Mouse (Mus musculus) C2C12 (cell line): ENCODE data around the gene Cryba4. TPM values are rescaled to one million over a fixed set of nuclear protein-coding genes. Genes with fewer than 3 reads are reported as not detected.

Experiments used
- H3K27me3 ChIP-seq: one replicate; pipeline ENCODE4 v1.6.1; 2011; ENCODE audit not compliant: control insufficient read depth, insufficient read depth, insufficient read length
- H3K36me3 ChIP-seq: one replicate; pipeline ENCODE4 v1.6.1; 2011; ENCODE audit not compliant: control insufficient read depth, insufficient read depth
- H3K4me3 ChIP-seq: one replicate; pipeline ENCODE4 v1.5.1; 2011; ENCODE audit warnings: mild to moderate bottlenecking, control low read depth; ENCODE audit not compliant: poor library complexity, insufficient read depth, severe bottlenecking
- H3K79me2 ChIP-seq: one replicate; pipeline ENCODE4 v1.6.1; 2011; ENCODE audit not compliant: control insufficient read depth, insufficient read depth
- H3K79me3 ChIP-seq: one replicate; pipeline ENCODE4 v1.6.1; 2011; ENCODE audit warnings: low read depth, control low read depth
- H3ac ChIP-seq: one replicate; pipeline ENCODE3; 2011; ENCODE audit warnings: low read depth; ENCODE audit not compliant: control insufficient read depth, insufficient read length
- CEBPB ChIP-seq: IDR thresholded peaks from one replicate; pipeline ENCODE4 v1.6.1; 2011; ENCODE audit warnings: low read depth, mild to moderate bottlenecking, control low read depth, moderate library complexity
- CTCF ChIP-seq: IDR thresholded peaks from one replicate; pipeline ENCODE4 v1.5.1; 2011; ENCODE audit not compliant: control insufficient read depth, insufficient read depth, insufficient read length
- FOSL1 ChIP-seq: IDR thresholded peaks from one replicate; pipeline ENCODE4 v1.8.0; 2011; ENCODE audit warnings: mild to moderate bottlenecking, low read length; ENCODE audit not compliant: poor library complexity, insufficient read depth, severe bottlenecking
- MAX ChIP-seq: IDR thresholded peaks from one replicate; pipeline ENCODE4 v1.6.1; 2011; ENCODE audit warnings: mild to moderate bottlenecking, control low read depth
- MYOD1 ChIP-seq: IDR thresholded peaks from one replicate; pipeline ENCODE4 v1.6.1; 2011; ENCODE audit warnings: low read depth; ENCODE audit not compliant: control insufficient read depth, insufficient read length
- MYOG ChIP-seq: IDR thresholded peaks from one replicate; pipeline ENCODE4 v1.6.1; 2011; ENCODE audit not compliant: control insufficient read depth, insufficient read length; ENCODE audit errors: extremely low read depth
- USF1 ChIP-seq: IDR thresholded peaks from one replicate; pipeline ENCODE4 v1.6.1; 2011; ENCODE audit warnings: low read depth, mild to moderate bottlenecking, control low read depth, moderate library complexity
- polyA plus RNA-seq: library from polyadenylated mRNA; unstranded; fragments of >200 nt; fragmentation: generic; extraction: Trizol; gene quantifications from one replicate; pipeline ENCODE4 v1.2.1, GENCODE M21; 2012; ENCODE audit warnings: missing spikeins

Cryba4 gene
- polyA plus RNA-seq, 1 experiment = 1.9 TPM

DNA sequence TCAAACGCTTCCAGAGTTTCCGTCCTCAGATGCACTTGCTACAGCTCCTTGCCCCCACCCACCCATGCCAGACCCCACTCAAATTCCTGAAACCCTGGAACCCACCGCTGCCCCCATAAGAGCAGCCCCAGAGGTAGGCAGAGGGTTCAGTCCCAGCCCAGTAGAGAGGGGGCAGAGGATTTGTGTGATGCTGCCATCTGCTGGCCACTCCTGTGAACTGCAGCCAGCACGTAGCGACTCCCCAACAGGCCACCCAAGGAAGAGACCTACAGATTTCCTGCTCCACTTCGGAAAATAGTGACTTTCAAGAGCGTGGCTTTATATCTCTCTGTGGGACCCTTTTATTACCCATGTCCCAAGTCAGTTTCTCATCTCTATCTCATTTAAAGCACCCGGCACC lies 42.2 kb downstream of the Cryba4 start:
- no peaks in the 10 kb centered on the region for H3K79me3 ChIP-seq
- peaks cover 15% of the 10 kb centered on the region for H3K27me3 ChIP-seq
- TF ChIP-seq CEBPB = no peak
- TF ChIP-seq CTCF = peak; percentile 92
- no peak overlapping the region for H3ac ChIP-seq
- no peaks in the 10 kb centered on the region for H3K36me3 ChIP-seq
- H3K79me2 ChIP-seq = no peaks in the 10 kb centered on the region
- no peak overlapping the region for H3K4me3 ChIP-seq

- no peak for TF ChIP-seq CTCF
- TF ChIP-seq CEBPB = no peak
- no peak for TF ChIP-seq USF1
- TF ChIP-seq MAX = no peak
- TF ChIP-seq MYOG = no peak
- no peak for TF ChIP-seq FOSL1
- no peak for TF ChIP-seq MYOD1
- no peak overlapping the region for H3K4me3 ChIP-seq
- H3K79me3 ChIP-seq = no peaks in the 10 kb centered on the region
- H3K27me3 ChIP-seq = peaks cover 20% of the 10 kb centered on the region
- no peaks in the 10 kb centered on the region for H3K79me2 ChIP-seq
- no peaks in the 10 kb centered on the region for H3K36me3 ChIP-seq
- no peak overlapping the region for H3ac ChIP-seq
These were observed 44.0 kb downstream of the Cryba4 start for GRCm38 (mm10) chr5:112208321-112208720.

DNA sequence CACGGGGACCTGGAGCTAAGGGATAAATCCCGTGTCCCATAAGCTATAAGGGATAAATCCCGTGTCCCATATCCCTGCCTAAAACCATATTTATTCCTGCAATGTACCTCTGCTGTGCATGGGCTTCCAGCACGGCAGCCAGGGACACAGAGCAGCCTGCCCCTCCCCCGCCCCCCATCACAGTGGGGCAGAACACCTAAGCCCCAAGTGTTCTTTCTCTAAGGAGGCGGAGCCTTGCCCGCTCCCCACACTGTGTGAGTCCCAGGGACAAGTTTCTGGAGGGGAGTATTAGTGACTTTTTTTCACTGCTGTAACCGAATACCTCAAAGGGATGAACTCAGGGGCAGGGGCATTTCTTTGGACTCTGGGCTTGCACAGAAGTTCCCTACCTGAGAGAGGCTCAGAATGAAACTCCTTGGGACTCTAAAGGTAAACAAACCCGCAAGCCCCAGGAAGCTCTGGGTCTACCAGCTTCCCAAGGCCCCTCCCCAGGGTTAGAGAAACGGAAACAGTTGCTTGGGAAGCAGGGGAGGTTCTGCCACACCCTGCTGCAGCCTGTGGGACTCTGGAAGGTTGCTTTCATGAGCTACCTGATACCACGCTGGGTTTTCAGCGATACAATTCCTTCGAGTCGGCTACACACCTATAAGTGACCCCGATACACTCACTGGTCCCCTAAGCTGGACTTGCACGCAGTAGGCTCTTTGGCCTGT lies 45.6 kb downstream of the Cryba4 start:
- H3ac ChIP-seq = no peak overlapping the region
- no peak for TF ChIP-seq CEBPB
- TF ChIP-seq CTCF = no peak
- no peak for TF ChIP-seq USF1
- no peak for TF ChIP-seq MYOD1
- no peak for TF ChIP-seq MAX
- TF ChIP-seq FOSL1 = no peak
- no peak for TF ChIP-seq MYOG
- H3K79me2 ChIP-seq = no peaks in the 10 kb centered on the region
- H3K4me3 ChIP-seq = no peak overlapping the region
- peaks cover 24% of the 10 kb centered on the region for H3K27me3 ChIP-seq
- H3K79me3 ChIP-seq = no peaks in the 10 kb centered on the region
- H3K36me3 ChIP-seq = no peaks in the 10 kb centered on the region

- Histone ChIP-seq H3K36me3 (no peaks in the 10 kb centered on the region), H3ac (no peak overlapping the region), H3K79me2 (no peaks in the 10 kb centered on the region), H3K27me3 (peaks cover 23% of the 10 kb centered on the region), H3K4me3 (no peak overlapping the region), H3K79me3 (no peaks in the 10 kb centered on the region)
- TF ChIP-seq MYOD1 = no peak
- no peak for TF ChIP-seq MYOG
- TF ChIP-seq CTCF = no peak
- no peak for TF ChIP-seq MAX
- TF ChIP-seq USF1 = no peak
- TF ChIP-seq CEBPB = no peak
- no peak for TF ChIP-seq FOSL1
These were observed 52.7 kb downstream of the Cryba4 start for GRCm38 (mm10) chr5:112199656-112200055.

Other genes with a start within 250 kb of the Cryba4 start
- 0.06 TPM for gene Crybb1, start 3.3 kb upstream of the Cryba4 start, polyA plus RNA-seq
- gene Tpst2, start 24.2 kb upstream of the Cryba4 start, polyA plus RNA-seq = 155 TPM
- gene Tfip11, start 73.8 kb upstream of the Cryba4 start, polyA plus RNA-seq = 44.9 TPM
- gene Srrd, start 90.5 kb upstream of the Cryba4 start, polyA plus RNA-seq = 26.2 TPM
- 16.1 TPM for gene Hps4, start 90.6 kb upstream of the Cryba4 start, polyA plus RNA-seq
- 0.04 TPM for gene Gm6583, start 103.5 kb upstream of the Cryba4 start, polyA plus RNA-seq
- gene Asphd2, start 142.3 kb upstream of the Cryba4 start, polyA plus RNA-seq = 10.8 TPM
- not detected for gene Gm6588, start 196.9 kb upstream of the Cryba4 start, polyA plus RNA-seq